Mouse (Mus musculus) B cell, adult 2 months (primary cell): ENCODE data around the gene Rara.
A peak's percentile ranks its signal among the peaks of the same experiment; 100 is the strongest.
"Not testable (repeated sequence)": the region's sequence is repeated elsewhere in the genome, so short reads cannot be mapped to it uniquely, and the experiment has no call there.

ENCODE experiments used
- DNase-seq, 2 experiments: peaks; one replicate each; pipeline ENCODE4 v3.0.0; 2022

The Rara gene

DNA sequence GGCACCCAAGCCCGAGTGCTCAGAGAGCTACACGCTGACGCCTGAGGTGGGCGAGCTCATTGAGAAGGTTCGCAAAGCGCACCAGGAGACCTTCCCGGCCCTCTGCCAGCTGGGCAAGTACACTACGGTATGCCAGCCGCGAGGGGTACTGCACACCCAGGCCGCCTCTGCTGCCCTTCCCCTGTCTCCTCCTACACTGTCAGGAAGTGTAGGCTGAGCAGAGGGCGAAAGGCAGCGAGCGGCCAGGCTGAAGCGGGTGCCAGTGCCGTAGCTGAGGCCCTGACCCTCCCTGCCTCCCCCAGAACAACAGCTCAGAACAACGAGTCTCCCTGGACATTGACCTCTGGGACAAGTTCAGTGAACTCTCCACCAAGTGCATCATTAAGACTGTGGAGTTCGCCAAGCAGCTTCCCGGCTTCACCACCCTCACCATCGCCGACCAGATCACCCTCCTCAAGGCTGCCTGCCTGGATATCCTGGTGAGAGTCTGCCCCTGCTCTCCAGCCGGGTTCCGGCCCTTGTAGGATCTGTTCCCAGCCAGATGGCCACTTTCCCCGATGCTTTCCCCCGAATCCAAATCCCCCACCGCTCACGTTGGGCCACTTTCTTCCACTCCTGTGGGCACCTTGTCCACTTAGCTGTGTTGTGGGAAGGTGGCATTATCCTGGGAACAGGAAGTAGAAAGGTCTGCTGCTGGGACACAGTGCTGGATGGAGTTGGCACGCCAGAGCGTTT is 42.7 kb downstream of the Rara start:
- DNase-seq: peak in 1 of 2 experiments; percentile 4

DNA sequence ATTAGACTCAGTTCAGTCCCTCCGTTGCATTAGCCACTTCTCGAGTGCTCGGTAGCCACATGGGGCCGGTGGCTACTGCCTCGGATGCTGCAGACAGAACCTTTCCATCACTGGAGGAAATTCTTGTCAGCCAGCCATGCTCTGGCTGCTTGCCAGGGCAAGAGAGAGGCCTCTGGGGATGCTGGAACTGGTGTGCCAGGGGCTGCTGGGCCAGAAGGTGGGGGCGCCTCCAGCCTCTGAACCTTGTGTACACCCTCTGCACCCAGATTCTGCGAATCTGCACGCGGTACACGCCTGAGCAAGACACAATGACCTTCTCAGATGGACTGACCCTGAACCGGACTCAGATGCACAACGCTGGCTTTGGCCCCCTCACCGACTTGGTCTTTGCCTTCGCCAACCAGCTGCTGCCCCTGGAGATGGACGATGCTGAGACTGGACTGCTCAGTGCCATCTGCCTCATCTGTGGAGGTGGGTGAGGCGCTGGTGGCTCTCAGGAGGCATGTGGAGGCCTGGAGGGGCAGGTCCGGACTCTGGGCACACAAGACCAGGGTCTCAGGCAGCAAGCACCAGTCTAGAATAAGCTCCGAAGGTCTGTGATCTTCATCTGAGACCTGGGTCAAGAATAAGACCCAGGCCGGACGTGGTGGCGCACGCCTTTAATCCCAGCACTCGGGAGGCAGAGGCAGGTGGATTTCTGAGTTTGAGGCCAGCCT is 43.9 kb downstream of the Rara start:
- DNase-seq: no peak

DNA sequence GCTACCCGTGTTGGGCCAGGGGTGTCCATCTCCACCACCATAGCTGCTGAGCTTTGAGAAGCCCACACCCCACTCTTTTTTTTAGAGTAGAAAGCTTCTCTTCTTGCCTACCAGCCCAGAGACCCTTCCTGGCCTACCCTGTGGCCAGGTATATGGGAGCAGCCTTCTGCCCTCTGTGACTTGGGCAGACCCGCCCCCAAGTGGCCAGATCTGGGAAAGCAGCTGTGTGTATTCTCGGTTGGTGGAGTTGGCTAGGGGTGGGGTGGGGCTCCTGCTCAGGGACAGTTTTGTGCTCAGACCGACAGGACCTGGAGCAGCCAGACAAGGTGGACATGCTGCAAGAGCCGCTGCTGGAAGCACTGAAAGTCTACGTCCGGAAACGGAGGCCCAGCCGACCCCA is 44.6 kb downstream of the Rara start:
- peak; percentile 92 to 93 for DNase-seq

GRCm38 (mm10) chr11:98972801-98973360 is 45.3 kb downstream of the Rara start:
- DNase-seq: no peak

GRCm38 (mm10) chr11:98973584-98973983 is 46.0 kb downstream of the Rara start:
- no peak for DNase-seq

- DNase-seq: no peak
Observed at GRCm38 (mm10) chr11:98974213-98974612, 46.6 kb downstream of the Rara start.

DNA sequence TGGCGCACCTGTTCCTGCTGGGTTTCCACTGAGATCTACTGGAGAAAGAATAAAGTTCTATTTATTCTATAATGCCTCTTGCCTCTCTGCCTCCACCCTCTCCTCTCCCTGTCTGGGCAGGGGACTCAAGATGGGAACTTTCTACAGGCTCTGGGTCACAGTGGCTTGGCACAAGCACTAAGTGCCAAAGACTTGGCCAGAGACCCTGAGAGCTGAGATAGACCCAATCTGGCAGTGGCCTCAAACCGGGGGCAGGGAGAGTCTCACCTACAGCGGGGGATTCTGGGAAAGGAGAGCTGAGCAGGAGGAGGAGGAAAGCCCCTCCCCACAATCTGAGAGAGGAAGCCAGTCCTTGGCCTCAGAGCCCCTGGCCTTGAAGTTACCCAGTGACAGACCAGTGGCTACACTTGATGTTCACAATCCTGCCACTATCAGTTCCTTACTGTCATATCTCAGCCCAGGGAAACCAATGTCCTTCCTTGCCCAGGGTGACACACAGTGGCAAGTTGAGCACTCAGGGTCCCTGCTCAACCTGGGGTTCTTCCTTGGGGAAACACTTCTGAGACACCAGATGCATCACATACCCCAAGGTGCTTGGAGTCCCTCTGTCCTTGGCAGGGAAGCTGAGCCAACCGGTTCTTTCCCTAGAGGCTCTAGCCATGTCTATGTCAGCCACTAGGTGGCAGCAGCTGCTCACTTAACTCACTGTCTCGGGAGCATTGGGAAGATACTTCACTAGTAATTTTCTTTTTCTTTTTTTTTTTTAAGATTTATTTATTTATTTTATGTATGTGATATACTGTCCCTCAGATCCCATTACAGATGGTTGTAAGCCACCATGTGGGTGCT is 47.5 kb downstream of the Rara start:
- DNase-seq: peak; percentile 73 to 74

GRCm38 (mm10) chr11:98978526-98979148 is 51.0 kb downstream of the Rara start:
- DNase-seq: no peak

GRCm38 (mm10) chr11:98979356-98979755 is 51.7 kb downstream of the Rara start:
- no peak for DNase-seq

- DNase-seq: no peak
Observed at GRCm38 (mm10) chr11:98981289-98981996, 53.8 kb downstream of the Rara start.

- DNase-seq: peak; percentile 66 to 68
Observed at GRCm38 (mm10) chr11:98981997-98982772, 54.6 kb downstream of the Rara start.

DNA sequence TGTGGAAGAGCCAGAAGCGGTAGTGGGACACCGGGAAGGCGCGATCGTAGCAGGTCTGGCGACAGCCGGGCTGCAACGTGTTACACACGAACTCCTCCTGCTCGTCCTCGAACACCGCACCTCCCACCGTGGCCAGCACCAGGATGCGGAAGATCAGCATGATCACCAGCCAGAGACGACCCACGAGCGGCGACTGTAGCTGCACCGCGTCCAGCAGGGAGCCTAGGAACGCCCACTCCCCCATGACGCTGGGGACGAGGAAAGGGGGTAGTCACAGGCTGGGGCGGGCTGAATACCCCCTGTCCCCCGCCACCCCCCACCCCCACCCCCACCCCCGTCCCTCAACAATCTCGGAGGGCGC is 55.1 kb downstream of the Rara start, which contains the start of gene Gjd3:
Gjd3 (minus strand) TSS at position 244 of the 361 bp plus-strand sequence.
- DNase-seq: no peak

GRCm38 (mm10) chr11:98983551-98983950 is 55.9 kb downstream of the Rara start:
- no peak for DNase-seq

GRCm38 (mm10) chr11:98985542-98985941 is 57.9 kb downstream of the Rara start:
- DNase-seq: no peak

GRCm38 (mm10) chr11:98988260-98988659 is 60.6 kb downstream of the Rara start:
- not testable (repeated sequence) for DNase-seq

DNA sequence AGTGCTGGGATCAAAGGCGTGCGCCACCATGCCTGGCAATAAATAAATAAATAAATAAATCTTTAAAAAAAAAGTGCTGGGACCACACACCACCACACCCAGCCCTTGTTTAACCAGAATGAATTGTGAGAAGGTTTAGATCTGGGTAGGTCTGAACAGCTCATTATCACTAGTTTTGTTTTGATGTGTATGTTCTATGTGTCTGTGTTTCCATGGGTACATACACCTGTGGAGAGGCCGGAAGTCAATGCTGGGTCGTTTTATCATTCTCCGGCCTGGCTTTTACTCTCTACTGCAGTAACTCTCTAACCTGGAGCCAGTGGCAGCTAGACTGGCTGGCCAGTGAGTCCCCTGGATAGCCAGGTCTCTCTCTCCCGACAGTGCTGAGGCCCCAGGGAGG is 63.2 kb downstream of the Rara start:
- DNase-seq: no peak

DNA sequence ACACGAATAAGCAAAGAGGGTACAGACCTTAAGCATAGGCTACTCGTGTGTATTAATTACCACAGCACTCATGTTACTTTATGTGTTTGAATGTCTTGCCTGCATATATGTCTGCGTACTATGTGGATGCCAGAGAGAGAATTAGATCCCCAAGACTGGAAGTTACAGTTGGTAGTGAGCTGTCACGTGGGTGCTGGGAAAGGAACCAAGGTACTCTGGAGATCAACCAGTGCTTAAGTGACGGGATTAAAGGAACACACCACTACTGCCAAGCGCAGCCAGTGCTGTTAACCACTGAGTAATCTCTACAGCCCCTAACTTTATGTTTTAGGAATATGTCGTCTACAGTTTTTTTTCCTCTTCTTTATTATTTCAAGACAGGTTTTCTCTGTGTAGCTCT is 68.4 kb downstream of the Rara start:
- DNase-seq: no peak

DNA sequence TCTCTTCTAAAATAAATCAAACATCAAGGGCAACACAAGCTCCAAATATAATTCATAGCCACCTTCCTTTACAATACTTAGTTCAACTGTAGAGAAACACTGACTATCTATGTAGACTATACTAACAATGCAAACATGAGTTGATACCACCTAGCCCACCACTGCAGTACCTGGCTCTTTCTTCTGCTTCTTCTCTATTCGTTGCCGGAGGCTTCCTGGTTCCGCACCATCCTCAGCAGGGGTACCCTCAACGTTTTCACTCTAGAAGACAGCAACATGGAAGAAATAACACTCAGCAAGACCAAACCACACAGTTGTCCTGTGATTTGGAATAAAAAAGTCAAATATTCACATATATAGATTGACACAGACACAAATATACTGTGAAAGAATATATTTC is 70.0 kb downstream of the Rara start:
- DNase-seq: no peak

- no peak for DNase-seq
Observed at GRCm38 (mm10) chr11:98998776-98999175, 71.2 kb downstream of the Rara start.

DNA sequence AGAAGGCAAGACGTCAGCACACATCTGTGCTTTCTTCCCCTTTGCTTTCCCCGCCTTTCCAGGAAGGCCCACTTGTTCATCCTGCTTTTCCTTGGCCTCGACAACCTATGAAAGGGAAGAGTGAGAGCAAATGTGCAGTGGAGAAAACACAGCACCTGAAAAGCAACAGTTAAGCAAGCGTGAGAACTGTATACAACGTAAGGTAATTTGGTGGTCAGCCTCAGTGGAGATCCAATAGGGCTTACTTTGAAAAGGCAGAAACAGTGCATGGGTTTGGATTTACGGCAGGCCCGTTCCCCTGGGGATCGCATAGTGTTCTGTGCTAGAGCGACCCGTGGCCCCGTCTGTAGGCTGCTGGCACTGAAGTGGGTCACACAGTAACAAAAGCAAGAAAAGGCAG is 71.6 kb downstream of the Rara start:
- no peak for DNase-seq

- DNase-seq: no peak
Observed at GRCm38 (mm10) chr11:99006788-99007187, 79.2 kb downstream of the Rara start.
